ENCODE assay signal across 8 mouse cellular contexts in the genomic region with DNA sequence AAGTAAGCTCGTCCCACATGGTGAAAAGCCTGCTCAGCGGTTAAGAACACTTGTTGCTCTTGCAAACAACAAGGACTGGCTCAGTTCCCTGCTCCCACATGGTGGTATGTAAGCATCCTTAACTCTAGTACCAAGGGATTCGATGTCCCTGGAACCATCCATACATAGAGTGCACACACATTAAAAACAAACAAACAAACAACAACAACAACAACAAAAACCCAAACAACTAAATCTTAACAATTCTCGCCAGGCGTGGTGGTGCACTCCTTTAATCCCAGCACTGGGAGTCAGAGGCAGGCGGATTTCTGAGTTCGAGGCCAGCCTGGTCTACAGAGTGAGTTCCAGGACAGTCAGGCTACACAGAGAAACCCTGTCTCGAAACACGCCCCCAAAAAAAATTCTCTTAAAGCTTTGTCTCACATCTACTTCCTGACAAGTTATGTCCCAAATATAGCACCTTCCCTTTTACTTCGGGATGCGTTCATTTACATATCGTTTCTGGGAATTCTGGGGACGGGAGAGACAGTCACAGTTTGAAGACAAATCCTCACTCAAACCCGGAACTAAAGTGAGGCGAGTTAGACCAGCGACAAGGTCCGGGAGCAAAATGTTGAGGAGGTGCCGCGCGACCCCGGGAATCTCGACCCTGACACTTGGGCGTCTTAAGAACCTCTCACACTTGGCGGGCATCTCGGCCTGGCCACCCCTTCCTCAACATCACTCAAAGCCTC. TPM values are rescaled to one million over a fixed set of nuclear protein-coding genes. Genes with fewer than 3 reads are reported as not detected.
DNase-seq lines count a peak whose midpoint lies in the region; ATAC-seq lines count a peak whose summit lies in the region.

No protein-coding gene starts in this region.

- no peak overlapping the region for H3K27ac ChIP-seq in neural tube, embryonic 11.5 days (ENCODE audit: low read depth, low read length)
- H3K27ac ChIP-seq in forebrain, embryonic 11.5 days (ENCODE audit: low read depth, low read length), result no peak overlapping the region
- peak overlapping the region; percentile 91 for H3K27ac ChIP-seq in liver, embryonic 13.5 days
- peak overlapping the region; percentile 72 for H3K27ac ChIP-seq in stomach, embryonic 15.5 days

- H3K4me1 ChIP-seq in neural tube, embryonic 11.5 days (ENCODE audit: control insufficient read depth, insufficient read depth, low read length), result peaks cover 2% of the 10 kb centered on the region; the same call in 1 of the 2 replicates
- no peaks in the 10 kb centered on the region; the same call in 1 of the 2 replicates for H3K4me1 ChIP-seq in forebrain, embryonic 11.5 days (replicated peaks; ENCODE audit: control insufficient read depth, insufficient read depth, low read length)
- peaks cover 46% of the 10 kb centered on the region for H3K4me1 ChIP-seq in liver, embryonic 13.5 days (replicated peaks)
- peaks cover 19% of the 10 kb centered on the region; the same call in 1 of the 2 replicates for H3K4me1 ChIP-seq in stomach, embryonic 15.5 days

- peak overlapping the region; percentile 78 for H3K4me3 ChIP-seq in neural tube, embryonic 11.5 days (ENCODE audit: low read depth, low read length)
- H3K4me3 ChIP-seq in forebrain, embryonic 11.5 days (ENCODE audit: low read depth, low read length), result peak overlapping the region; percentile 79
- peak overlapping the region; percentile 96 for H3K4me3 ChIP-seq in liver, embryonic 13.5 days (replicated peaks)
- H3K4me3 ChIP-seq in stomach, embryonic 15.5 days (replicated peaks), result peak overlapping the region; percentile 70

- no peaks in the 10 kb centered on the region for H3K27me3 ChIP-seq in neural tube, embryonic 11.5 days (ENCODE audit: control insufficient read depth, insufficient read depth, low read length)
- H3K27me3 ChIP-seq in forebrain, embryonic 11.5 days (ENCODE audit: control insufficient read depth, insufficient read depth, low read length), result no peaks in the 10 kb centered on the region
- H3K27me3 ChIP-seq in liver, embryonic 13.5 days, result peaks cover 32% of the 10 kb centered on the region
- H3K27me3 ChIP-seq in stomach, embryonic 15.5 days (replicated peaks), result no peaks in the 10 kb centered on the region

- DNase-seq in neural tube, embryonic 11.5 days (ENCODE audit: low spot score), result peak; percentile 24
- DNase-seq in neural tube, embryonic 10.5 days (ENCODE audit: extremely low spot score, low spot score), result no peak
- DNase-seq in forebrain, embryonic 11.5 days (ENCODE audit: low spot score), result no peak
- no peak for DNase-seq in liver, embryonic 13.5 days
- no peak for DNase-seq in spleen, postnatal 10 days (ENCODE audit: low spot score in 2 of 2)
- DNase-seq in c-Kit-positive CD71-positive TER-119-positive erythroid progenitor cells, embryonic 14.5 days (ENCODE audit: low spot score), result no peak
- DNase-seq in kidney, postnatal 25 days, result no peak

- peak overlapping the region; percentile 92 for H3K4me2 ChIP-seq in neural tube, embryonic 11.5 days (ENCODE audit: low read depth)
- peak overlapping the region; percentile 98 for H3K4me2 ChIP-seq in forebrain, embryonic 11.5 days (ENCODE audit: low read depth, low read length, severe bottlenecking)
- H3K4me2 ChIP-seq in liver, embryonic 13.5 days, result peak overlapping the region; percentile 96
- H3K4me2 ChIP-seq in stomach, embryonic 15.5 days, result peak overlapping the region; percentile 73

- peak overlapping the region; percentile 69 for H3K9ac ChIP-seq in neural tube, embryonic 11.5 days (ENCODE audit: low read length)
- peak overlapping the region; percentile 73 for H3K9ac ChIP-seq in forebrain, embryonic 11.5 days (ENCODE audit: low read length)
- H3K9ac ChIP-seq in liver, embryonic 13.5 days, result peak overlapping the region; percentile 96
- H3K9ac ChIP-seq in stomach, embryonic 15.5 days, result peak overlapping the region; percentile 56

- H3K9me3 ChIP-seq in neural tube, embryonic 11.5 days (ENCODE audit: control insufficient read depth, low read length), result no peaks in the 10 kb centered on the region
- no peaks in the 10 kb centered on the region for H3K9me3 ChIP-seq in forebrain, embryonic 11.5 days (ENCODE audit: control insufficient read depth, low read length)
- no peaks in the 10 kb centered on the region for H3K9me3 ChIP-seq in liver, embryonic 13.5 days (replicated peaks)
- no peaks in the 10 kb centered on the region for H3K9me3 ChIP-seq in stomach, embryonic 15.5 days

- no peaks in the 10 kb centered on the region for H3K36me3 ChIP-seq in neural tube, embryonic 11.5 days (ENCODE audit: control insufficient read depth, insufficient read depth, low read length)
- no peaks in the 10 kb centered on the region for H3K36me3 ChIP-seq in forebrain, embryonic 11.5 days (ENCODE audit: control insufficient read depth, insufficient read depth, low read length)
- H3K36me3 ChIP-seq in liver, embryonic 13.5 days, result no peaks in the 10 kb centered on the region
- H3K36me3 ChIP-seq in stomach, embryonic 15.5 days, result no peaks in the 10 kb centered on the region

- WGBS in neural tube, embryonic 11.5 days, result 20% methylated on average over 25 of the region's 25 CpGs
- 19% methylated on average over 25 of the region's 25 CpGs for WGBS in forebrain, embryonic 11.5 days
- 18% methylated on average over 25 of the region's 25 CpGs for WGBS in liver, embryonic 13.5 days (ENCODE audit: insufficient replicate concordance)
- 17% methylated on average over 25 of the region's 25 CpGs for WGBS in stomach, embryonic 15.5 days

- ATAC-seq in neural tube, embryonic 11.5 days (ENCODE audit: insufficient read depth, low FRiP score, low TSS enrichment), result no peak
- ATAC-seq in forebrain, embryonic 11.5 days (replicated peaks; ENCODE audit: low FRiP score), result no peak; the same call in 1 of the 2 replicates
- ATAC-seq in liver, embryonic 13.5 days (ENCODE audit: low read depth), result no peak
- no peak for ATAC-seq in stomach, embryonic 15.5 days (ENCODE audit: insufficient read depth, low FRiP score, low read depth)

RNA-seq across cellular contexts. Expression of gene Ezh1, which starts 0.8 kb away (rescaled TPM):
- polyA plus RNA-seq in neural tube, embryonic 11.5 days (2014; fragmentation: Nextera tagmentation; extraction: Ambion mirVana), result 11.2 and 12.4 TPM in 2 replicates
- 10.5 and 12.8 TPM in 2 replicates for polyA plus RNA-seq in forebrain, embryonic 11.5 days (2014; fragmentation: Nextera tagmentation; extraction: Ambion mirVana)
- polyA plus RNA-seq in liver, embryonic 13.5 days (2015; fragmentation: Nextera tagmentation; extraction: Ambion mirVana), result 6.6 and 7.4 TPM in 2 replicates
- polyA plus RNA-seq in stomach, embryonic 15.5 days (2015; fragmentation: Nextera tagmentation; extraction: Ambion mirVana), result 14.9 and 16.7 TPM in 2 replicates

RNA-seq across cellular contexts. Expression of gene Ramp2, which starts 20.3 kb away (rescaled TPM):
- 72.6 and 73.3 TPM in 2 replicates for polyA plus RNA-seq in neural tube, embryonic 11.5 days (2014; fragmentation: Nextera tagmentation; extraction: Ambion mirVana)
- polyA plus RNA-seq in forebrain, embryonic 11.5 days (2014; fragmentation: Nextera tagmentation; extraction: Ambion mirVana), result 59.4 and 64.3 TPM in 2 replicates
- 23.4 and 25.4 TPM in 2 replicates for polyA plus RNA-seq in liver, embryonic 13.5 days (2015; fragmentation: Nextera tagmentation; extraction: Ambion mirVana)
- polyA plus RNA-seq in stomach, embryonic 15.5 days (2015; fragmentation: Nextera tagmentation; extraction: Ambion mirVana), result 111 TPM in 2 replicates

RNA-seq across cellular contexts. Expression of gene Vps25, which starts 28.0 kb away (rescaled TPM):
- polyA plus RNA-seq in neural tube, embryonic 11.5 days (2014; fragmentation: Nextera tagmentation; extraction: Ambion mirVana), result 124 and 126 TPM in 2 replicates
- 119 TPM in 2 replicates for polyA plus RNA-seq in forebrain, embryonic 11.5 days (2014; fragmentation: Nextera tagmentation; extraction: Ambion mirVana)
- polyA plus RNA-seq in liver, embryonic 13.5 days (2015; fragmentation: Nextera tagmentation; extraction: Ambion mirVana), result 98.5 and 99.4 TPM in 2 replicates
- 131 and 138 TPM in 2 replicates for polyA plus RNA-seq in stomach, embryonic 15.5 days (2015; fragmentation: Nextera tagmentation; extraction: Ambion mirVana)

RNA-seq across cellular contexts. Expression of gene Wnk4, which starts 34.9 kb away (rescaled TPM):
- 6.4 and 7.6 TPM in 2 replicates for polyA plus RNA-seq in neural tube, embryonic 11.5 days (2014; fragmentation: Nextera tagmentation; extraction: Ambion mirVana)
- 5.3 and 7.6 TPM in 2 replicates for polyA plus RNA-seq in forebrain, embryonic 11.5 days (2014; fragmentation: Nextera tagmentation; extraction: Ambion mirVana)
- 5.5 and 7.9 TPM in 2 replicates for polyA plus RNA-seq in liver, embryonic 13.5 days (2015; fragmentation: Nextera tagmentation; extraction: Ambion mirVana)
- polyA plus RNA-seq in stomach, embryonic 15.5 days (2015; fragmentation: Nextera tagmentation; extraction: Ambion mirVana), result 17.9 and 19.8 TPM in 2 replicates

RNA-seq across cellular contexts. Expression of gene Ccr10, which starts 50.3 kb away (rescaled TPM):
- polyA plus RNA-seq in neural tube, embryonic 11.5 days (2014; fragmentation: Nextera tagmentation; extraction: Ambion mirVana), result 0.14 and 0.44 TPM in 2 replicates
- 0.17 TPM in 1 of 2 replicates, not detected in the other for polyA plus RNA-seq in forebrain, embryonic 11.5 days (2014; fragmentation: Nextera tagmentation; extraction: Ambion mirVana)
- not detected in 2 replicates for polyA plus RNA-seq in liver, embryonic 13.5 days (2015; fragmentation: Nextera tagmentation; extraction: Ambion mirVana)
- 0.19 and 0.34 TPM in 2 replicates for polyA plus RNA-seq in stomach, embryonic 15.5 days (2015; fragmentation: Nextera tagmentation; extraction: Ambion mirVana)

Comparison
In these comparisons a context has a peak if more than half of its experiments do, and no peak if none do; other contexts are left out.
1. H3K27ac ChIP-seq: peak in liver, embryonic 13.5 days (single experiment) and stomach, embryonic 15.5 days (single experiment); none in neural tube, embryonic 11.5 days (single experiment) and forebrain, embryonic 11.5 days (single experiment).
2. Peak in every context shown above with its lines, with median percentiles within 50 percentile points of each other: H3K4me2 ChIP-seq, H3K4me3 ChIP-seq and H3K9ac ChIP-seq.